Mouse (Mus musculus): Measurements from ENCODE around the gene Pde7b. TPM values are rescaled to one million over a fixed set of nuclear protein-coding genes. Genes with fewer than 3 reads are reported as not detected.

Gene Pde7b
- total and polyA plus RNA-seq, 3 experiments, result not detected

DNA sequence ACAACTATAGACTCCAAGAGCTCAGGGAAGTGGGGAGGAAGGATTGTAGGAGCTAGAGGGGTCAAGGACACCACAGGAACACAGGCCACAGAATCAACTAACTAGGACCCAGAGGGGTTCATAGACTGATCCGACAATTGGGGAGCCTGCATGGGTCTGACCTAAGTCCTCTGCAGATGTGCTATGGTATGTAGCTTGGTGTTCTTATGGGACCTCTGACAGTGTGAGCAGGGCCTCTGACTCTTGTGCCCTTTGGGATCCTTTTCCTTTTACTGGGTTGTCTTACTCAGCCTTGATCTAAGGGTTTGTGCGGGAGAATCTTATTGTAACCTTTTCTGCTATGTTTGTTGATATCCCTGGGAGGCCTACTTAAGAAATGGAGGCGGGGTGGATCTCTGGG lies 239.1 kb downstream of the Pde7b start:
- TF ChIP-seq ZNF384 (IDR thresholded peaks at IDR 0.05; ENCODE audit: low read depth, low read length) (no peak), USF2 (conservative IDR thresholded peaks at IDR 0.05; ENCODE audit: low read depth, low read length) (no peak), SMC3 (IDR thresholded peaks at IDR 0.05; ENCODE audit: low read depth, low read length) (no peak), ELF1 (IDR thresholded peaks at IDR 0.05; ENCODE audit: low read depth, low read length) (no peak), MYC (IDR thresholded peaks at IDR 0.05; ENCODE audit: low read depth, low read length) (no peak), CHD1 (IDR thresholded peaks at IDR 0.05; ENCODE audit: low read depth, low read length) (no peak), IRF4 (IDR thresholded peaks at IDR 0.05; ENCODE audit: low read depth, low read length) (no peak), POLR2AphosphoS2 (IDR thresholded peaks at IDR 0.05; ENCODE audit: low read depth, low read length) (no peak), MAX (IDR thresholded peaks at IDR 0.05; ENCODE audit: low read length) (no peak), NRF1 (IDR thresholded peaks at IDR 0.05; ENCODE audit: low read depth, low read length) (no peak), GABPA (IDR thresholded peaks at IDR 0.05; ENCODE audit: insufficient replicate concordance, low read depth, low read length) (no peak), JUND (conservative IDR thresholded peaks at IDR 0.05; ENCODE audit: low read depth, low read length) (no peak), NELFE (IDR thresholded peaks at IDR 0.05; ENCODE audit: low read depth, low read length) (no peak), USF1 (IDR thresholded peaks at IDR 0.05; ENCODE audit: low read depth, low read length) (no peak), ZC3H11A (IDR thresholded peaks at IDR 0.05; ENCODE audit: low read depth, low read length) (no peak), CHD2 (IDR thresholded peaks at IDR 0.05; ENCODE audit: low read length) (no peak)
- H3K79me2 ChIP-seq (replicated peaks; ENCODE audit: control insufficient read depth, extremely low read depth, insufficient read depth, poor library complexity, severe bottlenecking), result no peaks in the 10 kb centered on the region
- H3K27ac ChIP-seq (ENCODE audit: insufficient read depth, low read depth), result no peak overlapping the region
- H3K4me2 ChIP-seq (ENCODE audit: insufficient read depth, low read depth, poor library complexity, severe bottlenecking), result no peak overlapping the region
- dilution Hi-C loops (cut with MboI; ENCODE audit: extremely low pct_ligation_motif_present, extremely low pct_unique_long_range_greater_than_20kb, low sequenced_read_pairs), result no loop called here
- in situ Hi-C loops (cut with MboI; ENCODE audit: low pct_ligation_motif_present, low pct_unique_long_range_greater_than_20kb, low sequenced_read_pairs), result no loop called here
- no peaks in the 10 kb centered on the region for H3K36me3 ChIP-seq (replicated peaks in 1 of 2; ENCODE audit: control insufficient read depth in 1 of 2, insufficient read depth in 1 of 2, low read length in 1 of 2)
- no peak overlapping the region for H3K4me3 ChIP-seq (replicated peaks in 1 of 3; ENCODE audit: low read depth in 2 of 3, low read length in 2 of 3, poor library complexity in 1 of 3)
- no peak overlapping the region for H3K9ac ChIP-seq (ENCODE audit: insufficient read depth, low read depth)
- H3K27me3 ChIP-seq (replicated peaks), result no peaks in the 10 kb centered on the region
- peaks cover 4 to 21% of the 10 kb centered on the region in 2 experiments; a peak in 3 of 4 replicates for H3K4me1 ChIP-seq (ENCODE audit: control insufficient read depth in 1 of 2, insufficient read depth in 2 of 2)
- DNase-seq (ENCODE audit: extremely low read depth), result no peak
- no peaks in the 10 kb centered on the region for H3K9me3 ChIP-seq (replicated peaks; ENCODE audit: low read length)

DNA sequence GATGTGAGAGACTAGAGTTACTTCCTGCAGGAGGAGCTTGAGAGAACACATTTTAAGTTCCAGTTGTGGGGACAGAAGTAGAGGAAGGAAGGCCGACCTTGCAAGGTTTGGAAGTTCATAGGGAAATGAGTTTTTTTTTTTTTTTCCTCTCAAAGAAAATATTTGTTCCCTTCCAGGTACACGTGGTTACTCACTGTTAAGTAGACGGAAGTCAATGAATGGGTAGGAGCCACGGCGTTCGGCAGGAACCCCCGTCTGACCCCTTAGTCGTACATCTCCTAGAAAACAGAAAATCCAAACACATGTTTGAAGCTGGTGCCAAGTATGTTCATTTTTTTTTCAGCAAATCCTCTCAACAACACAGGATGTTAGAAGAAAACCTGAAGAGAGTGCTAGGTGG lies 245.4 kb downstream of the Pde7b start:
- Histone ChIP-seq H3K36me3 (replicated peaks in 1 of 2; ENCODE audit: control insufficient read depth in 1 of 2, insufficient read depth in 1 of 2, low read length in 1 of 2) (no peaks in the 10 kb centered on the region), H3K9me3 (replicated peaks; ENCODE audit: low read length) (no peaks in the 10 kb centered on the region), H3K27me3 (replicated peaks) (no peaks in the 10 kb centered on the region), H3K9ac (ENCODE audit: insufficient read depth, low read depth) (no peak overlapping the region), H3K79me2 (replicated peaks; ENCODE audit: control insufficient read depth, extremely low read depth, insufficient read depth, poor library complexity, severe bottlenecking) (no peaks in the 10 kb centered on the region), H3K4me2 (ENCODE audit: insufficient read depth, low read depth, poor library complexity, severe bottlenecking) (no peak overlapping the region), H3K4me3 (replicated peaks in 1 of 3; ENCODE audit: low read depth in 2 of 3, low read length in 2 of 3, poor library complexity in 1 of 3) (no peak overlapping the region), H3K27ac (ENCODE audit: insufficient read depth, low read depth) (no peak overlapping the region), H3K4me1 (ENCODE audit: control insufficient read depth in 1 of 2, insufficient read depth in 2 of 2) (peaks cover 4 to 19% of the 10 kb centered on the region in 2 experiments; a peak in 3 of 4 replicates)
- TF ChIP-seq POLR2A (IDR thresholded peaks at IDR 0.05; ENCODE audit: low read depth, low read length), result no peak
- no peak for TF ChIP-seq IRF4 (IDR thresholded peaks at IDR 0.05; ENCODE audit: low read depth, low read length)
- no peak for TF ChIP-seq ZNF384 (IDR thresholded peaks at IDR 0.05; ENCODE audit: low read depth, low read length)
- no peak for TF ChIP-seq MAFK (IDR thresholded peaks at IDR 0.05; ENCODE audit: insufficient replicate concordance, low read length)
- TF ChIP-seq UBTF (IDR thresholded peaks at IDR 0.05; ENCODE audit: low read depth, low read length), result no peak
- no peak for TF ChIP-seq ZKSCAN1 (IDR thresholded peaks at IDR 0.05; ENCODE audit: borderline replicate concordance, low read depth, low read length)
- no peak for TF ChIP-seq CHD1 (IDR thresholded peaks at IDR 0.05; ENCODE audit: low read depth, low read length)
- TF ChIP-seq E2F4 (IDR thresholded peaks at IDR 0.05; ENCODE audit: insufficient replicate concordance, low read depth, low read length), result no peak
- no peak for TF ChIP-seq ZC3H11A (IDR thresholded peaks at IDR 0.05; ENCODE audit: low read depth, low read length)
- TF ChIP-seq JUND (conservative IDR thresholded peaks at IDR 0.05; ENCODE audit: low read depth, low read length), result no peak
- DNase-seq (ENCODE audit: extremely low read depth), result no peak
- in situ Hi-C loops (cut with MboI; ENCODE audit: low pct_ligation_motif_present, low pct_unique_long_range_greater_than_20kb, low sequenced_read_pairs), result no loop called here
- dilution Hi-C loops (cut with MboI; ENCODE audit: extremely low pct_ligation_motif_present, extremely low pct_unique_long_range_greater_than_20kb, low sequenced_read_pairs), result no loop called here

Measured in CH12.LX (cell line).